Mouse (Mus musculus): Measurements from ENCODE around the gene Frmd5. TPM values are rescaled to one million over a fixed set of nuclear protein-coding genes. Genes with fewer than 3 reads are reported as not detected.

The Frmd5 gene
- polyA plus RNA-seq, 1 experiment: 1.4 TPM

- WGBS: 71% methylated on average over 7 of the region's 7 CpGs
- no peak for TF ChIP-seq CTCF (IDR thresholded peaks at IDR 0.05; ENCODE audit: extremely low read depth, insufficient read length, insufficient replicate concordance, low read depth, low read length)
- TF ChIP-seq POLR2A (IDR thresholded peaks at IDR 0.05; ENCODE audit: low read depth, low read length): no peak
- H3K27me3 ChIP-seq (ENCODE audit: control insufficient read depth, insufficient read depth, low read length): peaks cover 2% of the 10 kb centered on the region; the same call in 1 of the 2 replicates
- no peak overlapping the region for H3K4me3 ChIP-seq (ENCODE audit: low read depth, low read length)
- no peaks in the 10 kb centered on the region for H3K36me3 ChIP-seq (ENCODE audit: control insufficient read depth, insufficient read depth, low read length)
- no peaks in the 10 kb centered on the region for H3K4me1 ChIP-seq (ENCODE audit: control insufficient read depth, insufficient read depth, insufficient read length, low read length)
- H3K27ac ChIP-seq (ENCODE audit: insufficient read depth, low read depth, low read length): no peak overlapping the region
Measured at GRCm38 (mm10) chr2:121615199-121615559, 191.7 kb downstream of the Frmd5 start.

- WGBS: 84% methylated on average over 9 of the region's 9 CpGs
- H3K4me1 ChIP-seq (ENCODE audit: control insufficient read depth, insufficient read depth, insufficient read length, low read length): no peaks in the 10 kb centered on the region
- H3K36me3 ChIP-seq (ENCODE audit: control insufficient read depth, insufficient read depth, low read length): no peaks in the 10 kb centered on the region
- peaks cover under 1% of the 10 kb centered on the region; the same call in 1 of the 2 replicates for H3K27me3 ChIP-seq (ENCODE audit: control insufficient read depth, insufficient read depth, low read length)
- TF ChIP-seq POLR2A (IDR thresholded peaks at IDR 0.05; ENCODE audit: low read depth, low read length): no peak
- no peak overlapping the region for H3K4me3 ChIP-seq (ENCODE audit: low read depth, low read length)
- no peak overlapping the region for H3K27ac ChIP-seq (ENCODE audit: insufficient read depth, low read depth, low read length)
Measured at GRCm38 (mm10) chr2:121614483-121615198, 192.2 kb downstream of the Frmd5 start.

GRCm38 (mm10) chr2:121612112-121612511 is 194.8 kb downstream of the Frmd5 start:
- Histone ChIP-seq H3K4me3 (ENCODE audit: low read depth, low read length) (no peak overlapping the region), H3K36me3 (ENCODE audit: control insufficient read depth, insufficient read depth, low read length) (no peaks in the 10 kb centered on the region), H3K4me1 (ENCODE audit: control insufficient read depth, insufficient read depth, insufficient read length, low read length) (no peaks in the 10 kb centered on the region), H3K27me3 (ENCODE audit: control insufficient read depth, insufficient read depth, low read length) (no peaks in the 10 kb centered on the region; the same call in 1 of the 2 replicates), H3K27ac (ENCODE audit: insufficient read depth, low read depth, low read length) (no peak overlapping the region)
- TF ChIP-seq CTCF (IDR thresholded peaks at IDR 0.05; ENCODE audit: extremely low read depth, insufficient read length, insufficient replicate concordance, low read depth, low read length) (no peak), POLR2A (IDR thresholded peaks at IDR 0.05; ENCODE audit: low read depth, low read length) (no peak)
- 52% methylated on average over 5 of the region's 5 CpGs for WGBS

GRCm38 (mm10) chr2:121610008-121610884 is 196.6 kb downstream of the Frmd5 start:
- Histone ChIP-seq H3K27ac (ENCODE audit: insufficient read depth, low read depth, low read length) (no peak overlapping the region), H3K4me1 (ENCODE audit: control insufficient read depth, insufficient read depth, insufficient read length, low read length) (no peaks in the 10 kb centered on the region), H3K27me3 (ENCODE audit: control insufficient read depth, insufficient read depth, low read length) (no peaks in the 10 kb centered on the region), H3K4me3 (ENCODE audit: low read depth, low read length) (no peak overlapping the region), H3K36me3 (ENCODE audit: control insufficient read depth, insufficient read depth, low read length) (no peaks in the 10 kb centered on the region)
- 53% methylated on average over 17 of the region's 17 CpGs for WGBS
- TF ChIP-seq POLR2A (IDR thresholded peaks at IDR 0.05; ENCODE audit: low read depth, low read length) (no peak), CTCF (IDR thresholded peaks at IDR 0.05; ENCODE audit: extremely low read depth, insufficient read length, insufficient replicate concordance, low read depth, low read length) (no peak)

DNA sequence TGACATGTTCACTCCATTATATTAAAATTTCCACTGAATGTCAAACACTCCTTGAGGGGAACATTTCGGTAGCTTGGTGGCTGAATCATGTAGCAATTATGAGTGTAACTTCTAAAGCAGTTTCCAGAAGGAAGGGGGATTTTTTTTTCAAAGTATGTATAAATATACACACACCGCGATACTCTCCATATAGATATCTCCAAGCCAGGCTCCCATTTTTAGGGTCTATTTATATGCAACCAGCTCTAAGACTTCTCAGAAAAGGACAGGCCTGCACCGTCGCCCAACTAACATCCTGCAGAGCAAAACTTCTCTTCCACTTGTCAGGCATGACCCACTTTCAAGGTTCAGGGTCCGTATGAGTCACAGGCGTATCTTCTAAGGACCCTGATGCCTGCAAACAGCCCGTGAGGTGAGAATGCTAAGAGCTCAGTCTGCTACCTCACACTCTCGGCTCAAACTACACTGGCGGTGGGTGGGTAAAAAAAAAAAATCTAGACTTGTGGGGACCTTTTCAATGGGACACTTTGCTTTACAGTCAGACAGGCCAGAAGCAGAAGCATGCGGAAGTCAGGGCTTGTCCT is 197.7 kb downstream of the Frmd5 start:
- Histone ChIP-seq H3K4me1 (ENCODE audit: control insufficient read depth, insufficient read depth, insufficient read length, low read length) (no peaks in the 10 kb centered on the region), H3K27me3 (ENCODE audit: control insufficient read depth, insufficient read depth, low read length) (no peaks in the 10 kb centered on the region), H3K4me3 (ENCODE audit: low read depth, low read length) (no peak overlapping the region), H3K36me3 (ENCODE audit: control insufficient read depth, insufficient read depth, low read length) (no peaks in the 10 kb centered on the region), H3K27ac (ENCODE audit: insufficient read depth, low read depth, low read length) (no peak overlapping the region)
- WGBS: 72% methylated on average over 11 of the region's 11 CpGs
- no peak for TF ChIP-seq POLR2A (IDR thresholded peaks at IDR 0.05; ENCODE audit: low read depth, low read length)
- no peak for TF ChIP-seq CTCF (IDR thresholded peaks at IDR 0.05; ENCODE audit: extremely low read depth, insufficient read length, insufficient replicate concordance, low read depth, low read length)

DNA sequence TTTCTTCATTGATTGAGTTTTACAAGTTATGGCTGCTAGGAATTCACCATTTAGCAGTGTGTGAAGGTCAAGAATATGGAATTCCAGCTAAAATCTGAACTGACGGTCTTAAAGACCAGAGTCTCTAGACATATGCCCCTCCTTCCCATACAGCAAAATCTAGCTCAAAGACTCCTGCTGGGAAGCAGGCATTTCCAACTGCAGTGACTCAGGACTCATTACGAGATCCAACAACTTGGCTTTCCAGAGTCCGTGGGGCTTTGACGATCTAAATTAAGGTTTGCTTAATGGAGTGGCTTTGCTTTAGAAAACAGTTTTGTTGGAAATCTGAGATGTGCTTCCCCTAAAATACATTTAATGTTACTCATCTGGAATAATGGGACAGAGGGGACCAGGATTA is 204.5 kb downstream of the Frmd5 start:
- TF ChIP-seq CTCF (IDR thresholded peaks at IDR 0.05; ENCODE audit: extremely low read depth, insufficient read length, insufficient replicate concordance, low read depth, low read length) (no peak), POLR2A (IDR thresholded peaks at IDR 0.05; ENCODE audit: low read depth, low read length) (no peak)
- Histone ChIP-seq H3K27ac (ENCODE audit: insufficient read depth, low read depth, low read length) (no peak overlapping the region), H3K4me3 (ENCODE audit: low read depth, low read length) (no peak overlapping the region), H3K27me3 (ENCODE audit: control insufficient read depth, insufficient read depth, low read length) (no peaks in the 10 kb centered on the region), H3K36me3 (ENCODE audit: control insufficient read depth, insufficient read depth, low read length) (no peaks in the 10 kb centered on the region), H3K4me1 (ENCODE audit: control insufficient read depth, insufficient read depth, insufficient read length, low read length) (no peaks in the 10 kb centered on the region)
- 81% methylated on average over 4 of the region's 4 CpGs for WGBS

- Histone ChIP-seq H3K4me1 (ENCODE audit: control insufficient read depth, insufficient read depth, insufficient read length, low read length) (no peaks in the 10 kb centered on the region), H3K4me3 (ENCODE audit: low read depth, low read length) (no peak overlapping the region), H3K27me3 (ENCODE audit: control insufficient read depth, insufficient read depth, low read length) (no peaks in the 10 kb centered on the region), H3K36me3 (ENCODE audit: control insufficient read depth, insufficient read depth, low read length) (no peaks in the 10 kb centered on the region), H3K27ac (ENCODE audit: insufficient read depth, low read depth, low read length) (no peak overlapping the region)
- 53% methylated on average over 7 of the region's 7 CpGs for WGBS
- no peak for TF ChIP-seq POLR2A (IDR thresholded peaks at IDR 0.05; ENCODE audit: low read depth, low read length)
Measured at GRCm38 (mm10) chr2:121601543-121601942, 205.3 kb downstream of the Frmd5 start.
